ENCODE assay signal across 8 mouse cellular contexts in genomic region chr9:20651602-20652259, GRCm38 (mm10). TPM values are rescaled to one million over a fixed set of nuclear protein-coding genes. Genes with fewer than 3 reads are reported as not detected.
DNase-seq lines count a peak whose midpoint lies in the region; ATAC-seq lines count a peak whose summit lies in the region.

TSS of gene Pin1 (plus strand) at chr9:20652095.

- peak within 1 kb of the TSS; percentile 83 for H3K4me2 ChIP-seq in hindbrain, embryonic 12.5 days (replicated peaks)

- peaks cover 48% of the 10 kb centered on the region for H3K36me3 ChIP-seq in hindbrain, embryonic 12.5 days

- WGBS in hindbrain, embryonic 12.5 days = under 1% methylated on average over 45 of the region's 45 CpGs

- H3K4me3 ChIP-seq in hindbrain, embryonic 12.5 days = peak within 1 kb of the TSS; percentile 92

- H3K4me1 ChIP-seq in hindbrain, embryonic 12.5 days = peaks cover 32% of the 10 kb centered on the region

- peak; percentile 98 for DNase-seq in NIH3T3 (ENCODE audit: low read depth)
- peak; percentile 98 to 99 for DNase-seq in cerebellum, postnatal 10 days
- peak; percentile 98 to 99 for DNase-seq in frontal cortex, postnatal 10 days (ENCODE audit: low spot score in 2 of 2)
- DNase-seq in layer of hippocampus, postnatal 14 days (ENCODE audit: low spot score in 2 of 2) = peak; percentile 99
- peak; percentile 98 for DNase-seq in lung, postnatal 14 days
- DNase-seq in retina, adult 2 months (ENCODE audit: low read depth, low spot score) = peak; percentile 94
- DNase-seq in thymus, postnatal 36 days = peak; percentile 95 to 99

- peak within 1 kb of the TSS; percentile 68 for H3K27ac ChIP-seq in hindbrain, embryonic 12.5 days

- no peaks in the 10 kb centered on the region for H3K27me3 ChIP-seq in hindbrain, embryonic 12.5 days

- peak within 1 kb of the TSS; percentile 89 for H3K9ac ChIP-seq in hindbrain, embryonic 12.5 days

- H3K9me3 ChIP-seq in hindbrain, embryonic 12.5 days (replicated peaks) = no peaks in the 10 kb centered on the region

- ATAC-seq in hindbrain, embryonic 12.5 days (ENCODE audit: low FRiP score) = peak; percentile 100

RNA-seq across cellular contexts. Expression of gene Pin1, which starts in this region (rescaled TPM):
- polyA plus RNA-seq in hindbrain, embryonic 12.5 days (2016; fragmentation: Nextera tagmentation; extraction: Ambion mirVana) = 47.2 and 49.4 TPM in 2 replicates
- total RNA-seq in layer of hippocampus, postnatal 14 days (2021) = 10 to 100 TPM; 33.8 to 34.0 TPM

Comparison
In these comparisons a context has a peak if more than half of its experiments do, and no peak if none do; other contexts are left out.
1. Peak in every context shown above with its lines: DNase-seq, ATAC-seq, H3K4me3 ChIP-seq and H3K27ac ChIP-seq.